Mouse (Mus musculus) MEL (cell line): ENCODE results near the gene Myod1. TPM values are rescaled to one million over a fixed set of nuclear protein-coding genes. Genes with fewer than 3 reads are reported as not detected.

Experiments
- DNase-seq: peaks from one replicate; pipeline ENCODE4 v3.0.0; 2011; ENCODE audit warnings: low read depth, low spot score
- H3K27ac ChIP-seq: 2 replicates; pipeline ENCODE4 v1.5.1; 2012; ENCODE audit warnings: low read depth, mild to moderate bottlenecking, control low read depth, low read length, moderate library complexity; ENCODE audit not compliant: control insufficient read depth
- H3K27me3 ChIP-seq, 2 experiments: fragments of 150-350 bp in 1 of 2; sonication (generic) in 1 of 2; 2 replicates each; pipeline ENCODE4 v1.6.1; 2012; ENCODE audit warnings: low read length in 2 of 2, mild to moderate bottlenecking in 2 of 2, improper control_type of control experiment in 1 of 2, moderate library complexity in 1 of 2; ENCODE audit not compliant: insufficient read depth in 2 of 2, control insufficient read depth in 1 of 2
- H3K36me3 ChIP-seq, 2 experiments: 2 replicates each; pipeline ENCODE4 v1.6.1; 2012 to 2014; ENCODE audit warnings: low read length in 2 of 2, improper control_type of control experiment in 1 of 2, inconsistent platforms in 1 of 2, mild to moderate bottlenecking in 1 of 2; ENCODE audit not compliant: insufficient read depth in 2 of 2, control insufficient read depth in 1 of 2
- H3K4me1 ChIP-seq, 2 experiments: fragments of 150-350 bp in 1 of 2; sonication (generic) in 1 of 2; 2 replicates each; pipeline ENCODE4 v1.6.1; 2012; ENCODE audit warnings: low read length in 2 of 2, improper control_type of control experiment in 1 of 2, mild to moderate bottlenecking in 1 of 2; ENCODE audit not compliant: insufficient read depth in 2 of 2, control insufficient read depth in 1 of 2
- H3K4me3 ChIP-seq, 2 experiments: fragments of 150-350 bp in 1 of 2; sonication (generic) in 1 of 2; 2 replicates each; pipeline ENCODE4 v1.5.1; 2012; ENCODE audit warnings: low read depth in 2 of 2, low read length in 2 of 2, mild to moderate bottlenecking in 2 of 2, moderate library complexity in 2 of 2, control low read depth in 1 of 2, improper control_type of control experiment in 1 of 2; ENCODE audit not compliant: control insufficient read depth in 1 of 2, insufficient read depth in 1 of 2
- H3K79me2 ChIP-seq: 2 replicates; pipeline ENCODE4 v1.6.1; 2012; ENCODE audit warnings: mild to moderate bottlenecking, low read length, moderate library complexity; ENCODE audit not compliant: control insufficient read depth, poor library complexity, insufficient read depth
- H3K9ac ChIP-seq: 2 replicates; pipeline ENCODE4 v1.6.1; 2012; ENCODE audit warnings: low read depth, mild to moderate bottlenecking, control low read depth, low read length, moderate library complexity; ENCODE audit not compliant: control insufficient read depth, poor library complexity, severe bottlenecking
- H3K9me3 ChIP-seq: fragments of 150-350 bp; sonication (generic); replicated peaks from 2 replicates; pipeline ENCODE4 v1.6.1; 2012; ENCODE audit warnings: mild to moderate bottlenecking, low read length, improper control_type of control experiment, moderate library complexity; ENCODE audit not compliant: insufficient read depth
- CHD1 ChIP-seq: IDR thresholded peaks from 2 replicates; pipeline ENCODE4 v1.6.1; 2012; ENCODE audit warnings: low read depth, mild to moderate bottlenecking, inconsistent platforms, low read length, improper control_type of control experiment
- ELF1 ChIP-seq: IDR thresholded peaks from 2 replicates; pipeline ENCODE4 v1.6.1; 2014; ENCODE audit warnings: low read depth, mild to moderate bottlenecking, inconsistent platforms, low read length, improper control_type of control experiment, moderate library complexity
- HCFC1 ChIP-seq: IDR thresholded peaks from 2 replicates; pipeline ENCODE4 v1.6.1; 2012; ENCODE audit warnings: low read depth, mild to moderate bottlenecking, inconsistent platforms, low read length, improper control_type of control experiment, moderate library complexity
- MAX ChIP-seq: IDR thresholded peaks from 2 replicates; pipeline ENCODE4 v1.6.1; 2011; ENCODE audit warnings: low read length, improper control_type of control experiment
- MAZ ChIP-seq: IDR thresholded peaks from 2 replicates; pipeline ENCODE4 v1.6.1; 2012; ENCODE audit warnings: low read depth, mild to moderate bottlenecking, inconsistent platforms, low read length, improper control_type of control experiment
- MEF2A ChIP-seq: IDR thresholded peaks from 2 replicates; pipeline ENCODE4 v1.6.1; 2014; ENCODE audit warnings: low read depth, mild to moderate bottlenecking, inconsistent platforms, low read length, improper control_type of control experiment; ENCODE audit not compliant: poor library complexity, insufficient replicate concordance, severe bottlenecking; ENCODE audit errors: extremely low read depth
- NRF1 ChIP-seq: IDR thresholded peaks from 2 replicates; pipeline ENCODE4 v1.6.1; 2014; ENCODE audit warnings: low read depth, mild to moderate bottlenecking, inconsistent platforms, low read length, improper control_type of control experiment, moderate library complexity; ENCODE audit not compliant: poor library complexity, insufficient read depth, severe bottlenecking
- POLR2A ChIP-seq, 2 experiments: IDR thresholded peaks; 2 replicates each; pipeline ENCODE4 v1.6.1; 2011 to 2012; ENCODE audit warnings: low read length in 2 of 2, mild to moderate bottlenecking in 2 of 2, control low read depth in 1 of 2, improper control_type of control experiment in 1 of 2, low read depth in 1 of 2, moderate library complexity in 1 of 2; ENCODE audit not compliant: control insufficient read depth in 1 of 2, insufficient read depth in 1 of 2, poor library complexity in 1 of 2
- POLR2AphosphoS2 ChIP-seq: IDR thresholded peaks from 2 replicates; pipeline ENCODE4 v1.6.1; 2011; ENCODE audit warnings: low read length, improper control_type of control experiment
- POLR2AphosphoS5 ChIP-seq: IDR thresholded peaks from 2 replicates; pipeline ENCODE4 v1.6.1; 2012; ENCODE audit warnings: low read depth, borderline replicate concordance, mild to moderate bottlenecking, inconsistent platforms, low read length, moderate library complexity, mixed read lengths
- RCOR1 ChIP-seq: IDR thresholded peaks from 2 replicates; pipeline ENCODE4 v1.6.1; 2012; ENCODE audit warnings: low read depth, mild to moderate bottlenecking, inconsistent platforms, low read length, improper control_type of control experiment
- SIN3A ChIP-seq: IDR thresholded peaks from 2 replicates; pipeline ENCODE4 v1.6.1; 2012; ENCODE audit warnings: low read length, improper control_type of control experiment, inconsistent platforms
- TAL1 ChIP-seq: IDR thresholded peaks from 2 replicates; pipeline ENCODE4 v1.6.1; 2012; ENCODE audit warnings: mild to moderate bottlenecking, inconsistent platforms, low read length, moderate library complexity, mixed read lengths
- UBTF ChIP-seq: IDR thresholded peaks from 2 replicates; pipeline ENCODE4 v1.6.1; 2012; ENCODE audit warnings: low read depth, mild to moderate bottlenecking, inconsistent platforms, low read length, improper control_type of control experiment, moderate library complexity, borderline replicate concordance; ENCODE audit not compliant: insufficient read depth
- USF2 ChIP-seq, 2 experiments: IDR thresholded peaks; 2 replicates each; pipeline ENCODE4 v1.6.1; 2011 to 2012; ENCODE audit warnings: improper control_type of control experiment in 2 of 2, low read length in 2 of 2, borderline replicate concordance in 1 of 2, inconsistent platforms in 1 of 2, low read depth in 1 of 2, mild to moderate bottlenecking in 1 of 2; ENCODE audit not compliant: insufficient read depth in 1 of 2
- polyA plus RNA-seq, 2 experiments: library from polyadenylated mRNA; stranded (reverse) in 1 of 2; unstranded in 1 of 2; fragments of >175 nt in 1 of 2; fragments of >200 nt in 1 of 2; gene quantifications; 2 replicates each; pipeline versions ENCODE4 v1.2.1 to v1.2.4; 2012; ENCODE audit warnings: low replicate concordance in 2 of 2, low read depth in 1 of 2; ENCODE audit not compliant: insufficient read length in 2 of 2, insufficient read depth in 1 of 2, missing spikeins in 1 of 2
- total RNA-seq: library from RNA; depleted of rRNA; stranded (reverse); fragments of 300-350 nt; gene quantifications from 2 replicates; pipeline ENCODE4 v1.2.3, GENCODE M21; 2012; rRNA removed

The Myod1 gene
- total RNA-seq (not detected in 2 replicates), polyA plus RNA-seq (not detected)

- H3K4me3 ChIP-seq, result no peak within 1 kb of the TSS
- TF ChIP-seq RCOR1 (no peak), ELF1 (no peak), POLR2AphosphoS5 (no peak)
- no peaks in the 10 kb centered on the region for H3K9me3 ChIP-seq
- no peaks in the 10 kb centered on the region for H3K36me3 ChIP-seq
- DNase-seq, result no peak
- H3K27ac ChIP-seq, result no peak within 1 kb of the TSS
- no peak within 1 kb of the TSS for H3K9ac ChIP-seq
- no peaks in the 10 kb centered on the region for H3K79me2 ChIP-seq
- no peaks in the 10 kb centered on the region; a peak in 1 of 4 replicates for H3K27me3 ChIP-seq
- no peaks in the 10 kb centered on the region for H3K4me1 ChIP-seq
Measured at GRCm38 (mm10) chr7:46376172-46377007, at the start of gene Myod1. Myod1 (plus strand) TSS chr7:46376474.

GRCm38 (mm10) chr7:46327896-46328295 is 48.4 kb upstream of the Myod1 start:
- TF ChIP-seq POLR2AphosphoS2 (no peak), TAL1 (no peak), CHD1 (no peak), USF2 (IDR thresholded peaks at IDR 0.05; ENCODE audit: borderline replicate concordance in 1 of 2, insufficient read depth in 1 of 2, low read depth in 1 of 2, low read length in 2 of 2) (no peak), MEF2A (no peak), HCFC1 (no peak), NRF1 (no peak), MAX (no peak), MAZ (no peak), POLR2A (IDR thresholded peaks at IDR 0.05; ENCODE audit: control insufficient read depth in 1 of 2, insufficient read depth in 1 of 2, low read depth in 1 of 2, low read length in 2 of 2, poor library complexity in 1 of 2) (no peak), SIN3A (no peak), UBTF (no peak)
- TF ChIP-seq, all 39 proteins: peak for 0
- H3K36me3 ChIP-seq, result no peaks in the 10 kb centered on the region
- no peaks in the 10 kb centered on the region for H3K27me3 ChIP-seq
- no peak overlapping the region for H3K4me3 ChIP-seq
- no peak for DNase-seq
- no peaks in the 10 kb centered on the region for H3K79me2 ChIP-seq
- H3K9me3 ChIP-seq, result no peaks in the 10 kb centered on the region
- no peak overlapping the region for H3K9ac ChIP-seq
- H3K4me1 ChIP-seq, result no peaks in the 10 kb centered on the region
- H3K27ac ChIP-seq, result no peak overlapping the region
